Mouse (Mus musculus) heart, postnatal 0 days (tissue): ENCODE data around the gene Gmppa.

Experiments used
- CTCF ChIP-seq: IDR thresholded peaks from 2 replicates; pipeline ENCODE4 v1.5.1; 2016; ENCODE audit warnings: antibody characterized with exemption, control low read depth, low read depth
- EP300 ChIP-seq: IDR thresholded peaks from 2 replicates; pipeline ENCODE4 v1.6.1; 2016; ENCODE audit warnings: antibody characterized with exemption, low read depth

- TF ChIP-seq CTCF (no peak), EP300 (no peak)
Observed at GRCm38 (mm10) chr1:75490785-75491551, 55.2 kb downstream of the Gmppa start.
